Mouse (Mus musculus) MN1 (cell line): ENCODE measurements at regions not wholly inside any gene's neighbourhood (a gene's known extent, or its start where the extent isn't known, plus 50 kb on each side); places are given as distances from the start of the nearest gene placed in this dataset.
A peak's percentile ranks its signal among the peaks of the same experiment; 100 is the strongest.

Experiments
- DNase-seq: peaks from one replicate; pipeline ENCODE4 v3.0.0-alpha.2; 2016; ENCODE audit warnings: low spot score

DNA sequence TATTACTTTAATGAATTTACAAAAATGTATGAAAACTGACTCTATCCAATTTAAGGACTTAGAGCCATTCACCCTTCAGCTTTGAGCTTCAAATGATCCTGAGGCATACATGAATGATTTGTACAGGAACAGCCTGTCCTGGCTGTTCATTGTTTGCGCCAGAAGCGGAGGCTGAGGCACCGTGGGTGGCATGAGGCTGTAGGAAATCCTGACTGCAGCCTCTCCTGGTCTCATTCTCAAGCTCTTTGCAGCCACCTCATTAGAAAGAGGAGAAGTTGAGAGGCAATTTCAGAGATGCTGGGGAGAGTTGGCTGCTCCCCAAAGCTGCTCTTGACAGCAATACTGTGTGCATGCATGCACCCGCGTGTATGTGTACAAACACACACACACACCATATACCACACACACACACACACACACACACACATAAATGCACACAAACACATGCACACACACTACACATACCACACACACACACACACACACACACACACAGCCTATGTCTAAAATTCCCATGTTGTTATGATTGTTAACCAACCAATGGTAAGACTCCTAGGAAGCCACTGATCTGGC is 434.9 kb upstream of the Btbd3 start:
- no peak for DNase-seq

DNA sequence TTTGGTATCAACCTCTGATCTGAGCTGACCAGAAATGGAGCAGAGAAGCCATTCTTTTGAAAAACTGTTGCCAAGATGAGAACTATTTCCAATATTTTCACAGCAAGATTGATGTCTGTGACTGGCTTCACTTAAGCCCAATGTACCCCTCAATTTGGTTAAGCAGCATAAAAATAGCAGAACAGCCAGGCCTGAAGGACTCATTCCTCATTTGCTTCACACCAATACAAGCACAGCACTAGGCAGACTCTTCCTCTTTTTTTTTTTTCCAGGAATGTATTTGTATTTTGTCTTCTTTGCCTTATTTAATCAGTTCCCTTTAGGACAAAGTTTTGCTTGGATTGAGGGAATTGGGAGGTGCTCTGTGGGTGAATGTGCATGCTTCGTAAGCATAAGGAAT is 441.4 kb upstream of the Btbd3 start:
- DNase-seq, result no peak

DNA sequence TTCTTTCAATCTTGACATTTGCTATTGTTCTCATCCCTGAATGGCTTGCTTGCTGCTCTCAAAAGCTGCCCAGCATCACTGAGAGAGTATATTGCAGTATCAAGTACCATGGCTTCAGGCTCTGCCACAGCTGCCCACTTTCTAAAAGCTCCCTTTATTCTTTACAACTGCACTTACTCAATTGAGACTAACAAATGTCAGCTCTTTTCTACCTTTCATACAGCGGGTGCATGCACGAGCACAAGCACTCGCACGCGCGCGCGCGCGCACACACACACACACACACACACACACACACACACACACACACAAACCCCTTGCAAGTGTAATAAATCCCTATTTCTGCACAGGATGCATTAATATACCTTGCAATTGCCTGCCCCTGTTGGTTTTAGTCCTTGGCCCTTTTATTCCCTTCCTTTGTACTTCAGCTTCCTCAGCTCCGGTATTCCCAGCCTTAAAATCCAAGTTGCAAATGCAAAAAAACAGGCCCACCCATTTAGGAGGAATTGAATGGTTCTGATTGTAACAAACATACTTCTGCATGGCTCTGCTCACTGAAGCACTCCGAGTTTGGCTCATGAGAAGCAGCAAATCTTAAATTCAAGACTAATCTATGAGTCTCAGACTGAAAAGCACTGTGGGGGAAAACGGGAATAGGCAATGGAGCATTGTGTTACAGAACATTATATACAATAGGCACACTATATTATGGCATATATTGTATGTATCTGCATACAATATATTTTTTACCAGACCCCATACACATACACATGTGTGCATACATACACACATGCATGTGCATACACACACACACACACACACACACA is 447.7 kb upstream of the Btbd3 start:
- no peak for DNase-seq

GRCm38 (mm10) chr2:137807594-137808295 is 448.6 kb upstream of the Btbd3 start:
- DNase-seq, result no peak

DNA sequence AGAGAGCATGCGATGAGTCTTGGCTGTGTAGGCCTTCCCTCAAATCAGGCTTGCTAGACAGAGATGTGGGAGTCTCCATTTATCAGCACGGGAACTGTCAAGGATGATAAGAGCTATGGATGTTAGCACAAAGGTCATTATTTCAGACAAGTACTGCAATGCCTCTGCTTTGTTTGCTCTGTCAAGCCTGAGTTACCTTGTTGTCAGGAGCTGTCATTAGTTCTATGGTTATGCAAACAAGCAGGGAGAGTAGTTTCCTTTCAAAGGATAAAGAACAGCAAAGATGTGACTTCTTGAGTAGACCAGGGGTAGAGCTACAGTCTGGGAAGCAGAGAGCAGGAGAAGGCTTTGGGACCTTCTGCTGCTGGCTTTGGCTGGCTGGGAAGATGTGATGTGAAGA is 461.5 kb upstream of the Btbd3 start:
- DNase-seq, result no peak

- DNase-seq, result no peak
Observed at GRCm38 (mm10) chr2:137784091-137784490, 472.3 kb upstream of the Btbd3 start.

- DNase-seq, result no peak
Observed at GRCm38 (mm10) chr2:137777430-137777829, 478.9 kb upstream of the Btbd3 start.

GRCm38 (mm10) chr2:137764785-137765184 is 491.6 kb upstream of the Btbd3 start:
- DNase-seq, result no peak

DNA sequence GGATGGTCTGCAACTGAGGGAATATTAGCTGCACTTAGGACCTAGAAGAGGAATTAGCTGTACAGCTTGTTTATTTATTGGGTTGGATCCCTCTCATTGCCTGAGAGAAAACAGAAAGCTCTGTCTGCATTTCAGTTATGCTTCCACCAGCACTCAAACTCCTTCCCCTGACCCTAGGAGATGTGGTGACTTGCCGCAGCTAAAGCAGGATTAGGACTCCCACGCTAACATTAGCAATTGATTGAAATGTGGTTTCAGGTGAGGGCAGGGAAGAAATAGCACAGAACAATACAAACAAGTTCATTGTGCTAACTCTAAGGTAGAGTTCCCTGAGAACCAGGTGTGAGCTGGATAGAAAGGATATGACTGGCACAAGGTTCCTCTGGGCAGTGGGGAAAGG is 496.9 kb upstream of the Btbd3 start:
- DNase-seq, result no peak

- DNase-seq, result no peak
Observed at GRCm38 (mm10) chr2:137758389-137758788, 498.0 kb upstream of the Btbd3 start.

- DNase-seq, result no peak
Observed at GRCm38 (mm10) chr2:137757231-137758212, 498.8 kb upstream of the Btbd3 start.

GRCm38 (mm10) chr2:137756220-137756619 is 500.1 kb upstream of the Btbd3 start:
- no peak for DNase-seq

GRCm38 (mm10) chr2:137754481-137754880 is 501.9 kb upstream of the Btbd3 start:
- no peak for DNase-seq

- peak; percentile 6 for DNase-seq
Observed at GRCm38 (mm10) chr2:137732410-137732809, 524.0 kb upstream of the Btbd3 start.

DNA sequence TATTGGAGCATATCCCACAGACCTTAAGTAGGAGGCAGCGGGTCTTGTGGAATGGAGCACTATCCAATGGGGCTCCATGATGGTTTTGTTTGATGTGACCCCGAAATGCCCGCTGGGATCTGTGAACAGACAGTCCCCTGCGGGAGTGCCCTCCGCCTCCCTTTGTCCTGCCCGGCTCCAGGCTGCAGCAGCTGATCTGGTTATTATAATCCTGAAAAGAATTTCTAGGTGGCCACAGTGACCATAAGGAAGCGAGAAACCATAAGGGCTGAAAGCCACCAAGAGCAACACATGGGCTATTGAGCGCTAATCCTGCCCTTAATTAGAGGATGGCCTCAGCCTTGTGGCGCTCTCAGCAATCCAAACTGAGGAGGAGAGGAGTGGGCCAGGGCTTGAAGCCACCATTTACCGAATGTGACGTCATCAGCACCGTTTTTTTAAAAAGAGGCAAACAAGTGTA is 525.9 kb upstream of the Btbd3 start:
- DNase-seq, result no peak

- no peak for DNase-seq
Observed at GRCm38 (mm10) chr2:137729871-137730270, 526.5 kb upstream of the Btbd3 start.

DNA sequence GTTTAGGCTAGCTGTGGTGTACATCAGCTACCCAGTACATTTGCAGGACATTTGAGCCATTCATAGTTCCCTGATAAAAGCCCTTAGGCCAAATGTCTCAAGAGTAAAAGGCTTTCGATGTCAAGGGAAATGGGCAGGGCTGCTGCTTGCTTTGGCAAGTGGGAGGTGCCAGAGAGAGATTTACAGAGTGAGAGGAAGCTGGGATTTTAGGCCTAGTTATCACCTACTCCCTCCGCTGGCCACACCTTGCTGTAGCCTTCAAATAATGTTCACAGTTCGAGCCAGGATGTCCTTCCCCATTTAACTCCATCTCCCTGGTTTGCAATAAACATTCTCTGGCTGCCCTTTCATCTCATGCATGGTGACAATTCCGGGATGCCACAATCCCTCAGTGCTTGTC is 527.2 kb upstream of the Btbd3 start:
- DNase-seq, result no peak

- DNase-seq, result no peak
Observed at GRCm38 (mm10) chr2:137723651-137724050, 532.7 kb upstream of the Btbd3 start.

- no peak for DNase-seq
Observed at GRCm38 (mm10) chr2:137721767-137722424, 534.5 kb upstream of the Btbd3 start.

- no peak for DNase-seq
Observed at GRCm38 (mm10) chr2:137715891-137716290, 540.5 kb upstream of the Btbd3 start.

DNA sequence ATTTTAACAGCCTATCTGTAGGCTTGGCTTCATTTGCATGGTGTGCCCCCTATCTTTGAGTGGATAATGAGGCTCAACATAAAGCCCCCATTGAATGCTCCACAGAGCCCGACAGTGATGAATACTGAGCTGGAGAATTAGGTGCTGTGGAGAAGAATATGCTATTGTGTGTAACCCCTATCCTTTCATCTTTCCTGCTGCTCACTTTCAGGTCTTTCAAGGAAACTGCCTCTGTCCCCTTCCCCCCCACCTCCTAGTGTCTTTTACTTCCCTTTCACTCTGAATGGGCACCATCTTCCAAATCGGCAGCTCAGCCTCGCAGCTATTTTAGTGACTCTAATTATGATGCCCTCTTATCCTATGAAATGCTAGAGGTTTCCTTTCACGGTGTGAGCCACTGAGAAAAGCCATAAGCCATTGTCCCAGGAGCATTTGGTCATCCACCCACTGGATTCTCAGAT is 549.8 kb upstream of the Btbd3 start:
- no peak for DNase-seq
